Mouse (Mus musculus): ENCODE data around the gene Zfp488.

Zfp488 gene

DNA sequence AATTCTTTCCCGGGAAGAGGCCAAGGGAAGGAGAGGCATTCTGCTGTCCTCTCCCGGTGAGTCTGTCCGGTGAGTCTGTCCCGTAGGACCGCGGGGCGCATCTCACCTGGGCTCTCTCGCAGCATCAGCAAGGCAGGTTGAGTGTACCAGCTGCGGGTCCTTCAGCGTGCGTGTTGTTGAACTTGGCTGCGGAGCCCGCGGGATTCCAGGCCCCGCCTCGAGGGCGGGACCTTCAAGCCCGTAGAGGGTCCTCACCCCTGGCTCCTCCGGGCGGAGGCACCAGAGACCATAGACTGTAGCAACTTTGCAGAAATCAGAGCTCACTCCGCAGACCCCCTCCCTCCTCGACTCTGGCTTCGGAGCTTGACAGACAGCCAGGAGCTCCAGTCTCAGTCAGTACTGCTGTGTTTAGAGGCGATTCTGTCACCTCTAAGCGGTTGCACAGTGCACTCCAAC is at the start of gene Zfp488:
Gene Zfp488 (minus strand): TSS at position 161 of the 456 bp plus-strand sequence.
- DNase-seq (ENCODE audit: low spot score): no peak

DNA sequence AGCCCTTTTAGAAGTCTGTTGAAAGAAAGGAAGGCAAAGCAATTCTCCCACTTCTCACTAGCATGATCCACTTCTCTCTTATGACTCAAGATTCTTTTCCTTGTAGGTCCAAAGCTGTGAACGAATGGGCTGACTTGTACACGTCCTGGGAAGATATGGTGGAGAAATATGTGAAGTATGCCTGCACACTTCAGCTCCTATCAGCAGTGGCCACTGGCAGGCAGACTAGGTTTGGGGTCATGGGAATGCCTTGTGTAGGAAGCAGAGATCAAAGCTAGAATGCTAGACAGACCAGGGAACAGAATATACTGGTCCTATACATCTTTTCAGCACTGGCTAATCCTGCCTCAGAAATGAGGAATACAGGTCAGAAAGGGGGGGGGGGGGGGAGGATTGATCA is 48.1 kb upstream of the Zfp488 start:
- DNase-seq (ENCODE audit: low spot score): no peak

DNA sequence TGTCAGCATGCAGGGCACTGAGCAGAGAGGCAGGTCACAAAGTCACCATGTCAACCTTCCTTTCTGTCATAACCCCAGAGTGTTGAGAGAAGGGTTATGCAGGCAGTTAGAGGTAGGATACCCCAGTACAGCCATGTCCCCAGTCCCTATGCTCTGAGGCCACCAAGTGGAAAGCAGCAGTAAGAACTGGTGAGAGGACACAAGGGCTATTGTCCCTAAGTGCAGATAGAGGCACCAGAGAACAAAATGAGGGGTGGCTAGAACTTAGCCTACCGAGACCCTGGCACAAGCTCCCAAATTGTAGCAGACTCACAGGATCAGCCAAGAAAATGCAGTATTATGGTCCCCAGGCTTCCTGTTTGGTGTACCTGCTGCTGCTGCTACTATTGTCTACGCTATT is 38.4 kb upstream of the Zfp488 start:
- no peak for DNase-seq (ENCODE audit: low spot score)

DNA sequence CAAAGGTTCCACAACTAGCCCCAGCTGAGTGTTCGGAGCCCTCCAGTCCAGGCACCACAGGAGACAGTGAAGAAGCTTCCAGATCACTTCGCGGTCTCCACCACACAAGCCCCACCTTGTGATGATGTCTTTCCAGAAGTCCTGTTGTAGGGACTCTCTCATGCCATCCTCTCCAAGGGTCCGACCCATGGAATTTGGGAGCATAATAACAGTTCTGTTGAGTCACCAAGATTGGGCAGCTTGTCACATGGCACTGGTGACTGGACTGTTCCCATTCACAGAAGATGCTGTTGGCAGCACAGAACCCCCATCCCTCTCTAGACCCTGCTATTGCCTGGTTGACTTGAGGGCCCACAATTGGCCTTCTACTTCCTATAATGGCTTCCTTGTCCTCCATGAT is 37.8 kb upstream of the Zfp488 start, which contains the start of gene Gm5460:
Gene Gm5460 (plus strand): TSS at position 378 of the 400 bp plus-strand sequence.
- DNase-seq (ENCODE audit: low spot score): no peak

DNA sequence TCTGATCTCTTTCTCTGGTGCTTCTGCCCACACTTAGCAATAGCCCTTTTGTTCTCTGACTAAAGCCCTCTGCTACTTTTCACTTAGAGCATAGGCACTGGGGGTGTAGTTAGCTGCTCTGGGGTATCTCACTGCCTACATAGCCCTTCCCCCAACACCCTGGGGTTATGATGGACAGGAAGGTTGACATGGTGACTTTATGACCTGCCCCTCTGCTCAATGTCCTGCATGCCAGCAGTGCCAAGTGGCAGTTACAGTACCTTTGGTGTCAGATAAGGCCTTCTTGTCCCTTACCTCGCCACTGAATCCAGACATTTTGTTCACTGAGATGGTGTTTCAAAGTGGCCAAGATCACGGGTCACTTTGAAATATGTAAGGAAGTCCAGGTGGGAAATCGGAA is 36.5 kb upstream of the Zfp488 start, which contains the start of gene Gm30083:
Gene Gm30083 (minus strand): TSS at position 120 of the 400 bp plus-strand sequence.
- DNase-seq (ENCODE audit: low spot score): no peak

DNA sequence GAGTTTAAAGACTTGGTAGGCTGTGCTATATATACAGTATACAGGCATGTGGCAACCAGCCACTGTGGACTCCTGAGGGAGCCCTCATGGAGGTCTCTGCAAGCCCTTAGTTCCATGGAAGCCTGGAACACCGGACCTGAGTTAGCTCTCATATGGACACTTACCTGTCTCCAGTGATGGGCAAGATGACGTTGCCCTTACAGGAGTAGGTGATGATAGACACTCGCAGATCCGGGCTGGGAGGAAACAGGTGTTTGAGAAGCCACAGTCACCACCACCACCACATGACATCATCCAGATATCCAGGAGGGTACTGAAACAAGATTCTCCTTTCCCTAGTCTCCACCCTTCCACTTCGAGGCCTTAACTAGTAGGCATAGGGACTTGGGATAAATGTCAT is 23.8 kb upstream of the Zfp488 start:
- DNase-seq (ENCODE audit: low spot score): no peak

DNA sequence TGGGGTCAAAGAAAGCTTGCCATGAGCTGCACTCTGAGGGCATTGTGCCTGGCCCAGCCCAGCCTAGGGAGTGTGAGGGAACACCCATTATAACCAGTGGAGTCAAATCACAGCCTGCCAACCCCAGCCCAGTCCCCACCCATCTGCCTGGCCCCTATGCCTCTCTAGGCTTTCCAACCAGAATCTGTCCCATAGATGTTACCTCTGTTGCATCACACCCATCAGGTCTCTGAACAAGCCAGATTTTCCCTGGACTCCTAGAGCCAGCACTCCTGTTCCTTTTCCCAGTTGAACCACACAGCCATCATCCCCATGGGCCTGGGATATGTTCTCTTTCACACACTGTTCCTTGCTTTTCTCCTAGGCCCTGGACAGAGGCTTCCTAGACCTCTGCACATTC is 22.9 kb upstream of the Zfp488 start:
- no peak for DNase-seq (ENCODE audit: low spot score)

DNA sequence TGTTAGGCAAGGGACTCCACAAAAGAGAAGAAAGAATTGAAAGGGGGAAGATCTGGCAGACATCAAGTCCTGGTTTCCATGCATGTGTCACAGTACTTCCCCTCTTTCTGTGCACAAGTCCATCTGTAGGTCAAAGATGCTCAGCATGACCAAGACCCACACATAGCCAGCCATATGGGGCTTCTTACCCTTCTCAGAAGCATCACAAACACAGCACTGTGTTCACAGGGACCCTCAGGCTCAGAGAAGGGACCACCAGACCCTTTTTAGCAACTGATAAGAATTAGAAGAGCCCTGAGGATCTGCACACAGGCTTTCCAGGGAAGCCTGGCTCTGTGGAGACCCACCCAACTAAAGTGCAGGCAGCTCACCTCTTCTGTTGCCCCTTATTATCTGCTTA is 21.5 kb upstream of the Zfp488 start:
- DNase-seq (ENCODE audit: low spot score): no peak

DNA sequence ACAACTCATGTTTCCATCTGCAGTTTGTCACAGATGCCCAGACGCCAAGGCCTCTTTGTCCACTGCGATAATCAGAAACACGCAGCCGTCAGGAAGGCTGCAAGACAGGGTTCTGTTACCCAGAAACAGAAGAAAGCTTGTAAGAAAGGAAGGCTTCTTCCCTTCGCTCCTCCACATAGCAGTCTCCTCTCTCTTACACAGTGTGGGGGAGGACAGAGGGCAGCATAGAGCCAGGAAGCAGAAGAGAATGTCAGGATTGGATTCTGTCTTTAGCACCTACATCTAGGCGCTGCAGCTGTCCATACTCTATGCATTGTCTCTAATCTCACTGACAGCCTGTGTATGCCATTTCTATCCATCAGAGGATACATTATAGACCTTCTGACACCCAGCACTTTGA is 18.9 kb upstream of the Zfp488 start:
- no peak for DNase-seq (ENCODE audit: low spot score)

DNA sequence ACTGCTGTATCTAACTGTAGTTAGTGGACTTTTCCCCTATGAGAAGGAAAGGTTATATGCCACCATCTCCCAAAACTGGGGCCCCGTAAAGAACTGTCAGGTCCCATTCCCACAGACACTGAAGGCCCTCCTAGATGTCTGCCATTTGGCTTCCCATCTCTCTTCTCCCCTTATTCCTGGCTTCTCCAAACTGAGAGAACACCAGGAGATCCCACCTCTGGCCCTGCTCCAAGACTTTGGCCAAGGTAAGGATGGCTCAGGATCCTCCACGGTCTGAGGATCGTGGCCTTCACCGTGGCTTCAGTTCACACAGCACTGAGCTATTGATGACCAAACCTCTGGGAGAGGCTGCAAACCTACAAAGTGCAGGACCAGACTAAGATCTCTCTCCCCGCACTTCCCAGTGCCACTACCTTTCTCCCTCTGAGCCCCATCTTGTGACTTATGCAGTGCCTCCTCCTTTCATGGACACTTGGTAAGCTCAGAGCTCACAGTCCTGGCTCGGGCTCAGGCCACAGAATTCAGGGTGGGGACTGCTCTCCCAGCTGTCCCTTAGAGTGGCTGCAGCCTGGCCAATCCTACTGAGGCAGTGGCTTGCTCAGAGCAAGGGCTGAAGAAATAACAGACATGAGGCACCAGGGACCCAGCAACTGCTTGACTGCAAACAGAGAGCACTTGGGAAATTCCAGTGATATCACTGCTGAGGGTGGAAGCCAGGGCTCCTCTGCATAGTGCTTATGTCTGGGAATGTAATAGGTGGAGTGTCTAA is 15.1 kb upstream of the Zfp488 start:
- no peak for DNase-seq (ENCODE audit: low spot score)

DNA sequence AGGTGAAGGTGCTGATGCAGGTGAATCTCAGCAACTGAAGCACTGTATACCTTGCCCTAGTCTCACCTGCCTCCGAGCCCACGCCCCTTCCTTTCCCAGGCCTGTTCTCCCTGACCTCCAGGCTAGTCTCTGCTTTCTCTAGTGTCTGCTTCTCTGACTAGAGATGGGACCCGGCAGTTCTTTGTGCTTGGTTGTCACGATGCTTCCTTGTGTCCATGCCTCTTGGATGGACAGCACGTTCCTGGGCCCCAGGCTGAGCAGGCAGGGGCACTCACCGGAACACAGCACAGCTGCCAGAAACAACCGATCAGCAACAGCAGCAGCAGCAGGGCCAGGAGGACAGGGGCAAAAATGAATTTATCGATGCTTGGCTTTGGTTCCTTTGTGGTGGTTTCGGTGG is 14.5 kb upstream of the Zfp488 start:
- DNase-seq (ENCODE audit: low spot score): no peak

DNA sequence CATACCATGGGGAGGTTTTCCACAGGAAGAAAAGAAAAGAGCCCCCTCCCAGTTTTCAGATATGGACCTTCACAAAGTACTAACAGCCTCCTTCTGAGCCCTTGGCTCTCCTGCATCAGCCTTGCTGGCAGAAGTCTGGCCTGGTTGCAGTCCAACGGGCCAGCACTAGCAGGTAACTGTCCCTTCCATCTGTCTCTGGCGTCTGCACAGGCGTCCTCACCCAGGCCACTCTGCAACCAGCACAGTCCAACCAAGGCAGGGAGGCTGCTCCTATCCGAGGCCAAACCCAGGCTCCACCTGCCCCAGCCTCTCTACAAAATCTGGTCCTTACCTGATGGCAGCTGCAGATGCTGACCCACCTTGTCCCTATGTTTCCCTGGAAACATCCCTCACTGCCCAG is 13.4 kb upstream of the Zfp488 start:
- DNase-seq (ENCODE audit: low spot score): no peak

DNA sequence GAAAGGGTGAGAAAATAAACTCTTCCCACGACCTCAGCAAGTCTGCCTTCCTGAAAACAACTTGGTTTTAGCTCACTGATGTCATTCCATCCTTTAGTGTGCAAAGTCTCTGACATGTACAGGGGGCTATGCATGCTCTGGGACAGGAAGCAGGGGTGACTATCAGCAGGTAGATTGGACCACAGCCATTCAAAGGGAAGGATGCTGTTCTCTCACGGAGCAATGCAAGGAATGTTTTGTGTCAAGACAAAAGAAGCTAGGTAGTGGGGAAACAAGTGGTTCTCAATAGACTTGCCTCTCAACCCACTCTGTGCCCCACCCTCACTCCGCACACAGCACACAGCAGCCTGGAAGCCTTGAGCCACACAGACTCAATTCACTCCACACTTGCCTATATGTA is 10.6 kb upstream of the Zfp488 start:
- DNase-seq (ENCODE audit: low spot score): no peak

DNA sequence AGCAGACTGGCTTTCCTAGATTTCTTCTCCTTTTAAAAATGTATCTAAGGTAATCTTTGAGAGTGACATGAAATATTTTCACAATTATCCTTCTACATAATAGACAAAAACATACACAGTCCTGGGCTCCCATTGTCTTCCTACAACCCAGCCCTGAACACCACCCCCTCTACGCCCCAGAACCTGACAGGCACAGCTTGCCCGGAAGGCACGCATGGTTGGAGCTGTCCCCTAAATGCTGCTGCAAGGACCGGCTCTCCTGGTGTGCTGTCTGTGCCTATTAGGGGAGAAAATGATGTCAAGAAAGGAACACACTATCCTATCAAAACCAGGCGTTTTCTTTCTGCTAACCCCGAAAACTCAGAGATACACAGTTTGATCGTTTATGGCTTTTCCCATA is 816 bp downstream of the Zfp488 start:
- no peak for DNase-seq (ENCODE audit: low spot score)

DNA sequence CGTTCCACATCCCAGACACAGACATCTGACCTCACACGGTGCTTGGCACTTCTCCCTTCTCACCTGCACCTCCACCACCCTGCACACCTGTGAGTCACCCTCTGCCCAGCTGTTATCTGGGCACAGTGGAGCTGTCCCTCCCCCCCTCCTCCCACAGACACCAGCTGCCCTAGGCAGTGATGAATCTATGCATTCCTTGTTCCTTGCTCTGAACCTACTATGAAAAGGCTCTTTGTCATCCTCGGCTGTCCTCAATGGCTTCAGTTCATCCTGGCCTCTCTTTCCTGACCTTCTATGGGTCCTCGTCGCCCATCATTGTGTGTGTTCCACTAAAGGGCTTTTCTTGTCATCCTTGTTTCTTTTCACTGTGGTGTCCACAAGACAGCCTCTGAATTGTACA is 3.8 kb downstream of the Zfp488 start:
- no peak for DNase-seq (ENCODE audit: low spot score)

DNA sequence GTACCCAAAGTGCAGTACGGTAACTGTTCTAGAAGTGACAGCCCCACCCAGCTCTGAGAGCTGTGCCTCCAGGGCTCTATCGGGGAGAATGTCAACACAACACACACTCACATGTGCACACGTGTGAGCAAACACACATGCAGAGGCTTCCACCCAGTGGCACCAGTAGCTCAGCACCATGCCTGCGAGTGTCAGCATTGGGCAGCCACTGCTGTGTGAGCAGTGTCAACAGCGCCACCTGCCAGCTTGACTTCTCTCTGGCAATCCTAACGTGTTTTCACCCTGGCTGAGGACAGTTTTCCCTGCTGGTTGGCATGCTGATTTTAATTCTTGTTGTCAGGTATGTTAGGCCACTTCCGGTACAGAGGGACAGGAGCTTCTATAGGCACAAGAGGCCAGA is 5.9 kb downstream of the Zfp488 start:
- no peak for DNase-seq (ENCODE audit: low spot score)

DNA sequence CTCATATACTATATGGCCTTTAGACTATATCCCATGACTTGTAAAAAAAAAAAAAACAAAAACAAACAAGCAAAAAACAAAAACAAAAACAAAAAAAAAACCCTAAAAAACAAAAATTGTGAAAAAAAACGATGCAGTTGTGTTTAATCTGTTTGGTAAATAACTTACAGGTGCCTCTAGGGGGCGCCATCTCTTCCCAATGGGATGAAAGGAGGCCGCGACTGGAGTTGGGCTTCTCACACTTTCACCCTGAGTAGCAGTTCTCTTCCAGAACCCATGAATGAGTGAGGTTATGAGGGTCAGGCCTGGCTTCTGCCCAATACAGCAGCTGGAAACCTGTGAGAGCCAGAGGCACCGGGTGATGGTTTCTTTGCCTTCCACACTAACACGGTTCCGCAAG is 12.9 kb downstream of the Zfp488 start:
- DNase-seq (ENCODE audit: low spot score): no peak

DNA sequence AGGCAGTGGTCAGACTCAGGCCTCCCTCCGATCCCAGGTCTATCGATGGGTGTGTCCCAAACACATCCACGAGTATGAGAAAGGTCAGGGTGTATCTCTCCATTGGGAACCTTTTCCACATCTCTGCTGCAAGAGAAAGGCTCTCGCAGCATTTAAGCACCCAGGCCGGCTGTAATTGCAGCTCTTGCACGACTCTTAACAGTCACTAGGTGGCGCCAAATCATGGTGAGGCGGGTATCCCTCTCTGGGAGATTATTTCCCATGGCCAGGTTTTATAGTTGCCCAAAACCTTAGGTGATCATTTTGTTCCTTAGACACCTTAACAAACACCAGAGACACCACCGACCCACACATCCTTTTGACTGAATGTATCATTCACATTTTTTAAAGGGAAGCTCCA is 19.2 kb downstream of the Zfp488 start:
- no peak for DNase-seq (ENCODE audit: low spot score)

DNA sequence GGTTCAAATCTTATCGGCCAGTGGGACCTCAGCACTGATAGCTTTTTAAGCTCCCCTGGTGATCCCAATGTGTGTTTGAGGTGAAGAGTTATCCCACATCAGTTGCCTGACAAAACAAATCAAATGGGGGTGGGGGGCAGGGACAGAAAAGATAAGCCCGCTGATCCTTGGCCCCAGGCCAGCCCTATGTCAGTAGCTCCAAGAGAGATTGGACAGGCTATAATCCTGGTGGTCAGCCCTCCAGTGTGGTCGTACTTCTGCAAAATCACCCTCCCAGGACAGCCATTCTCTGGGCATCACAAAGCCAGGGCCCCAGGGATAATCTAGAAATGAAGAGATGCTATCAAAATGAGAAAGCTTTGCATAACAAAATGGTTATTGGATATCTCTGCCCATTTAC is 19.7 kb downstream of the Zfp488 start:
- DNase-seq (ENCODE audit: low spot score): no peak

DNA sequence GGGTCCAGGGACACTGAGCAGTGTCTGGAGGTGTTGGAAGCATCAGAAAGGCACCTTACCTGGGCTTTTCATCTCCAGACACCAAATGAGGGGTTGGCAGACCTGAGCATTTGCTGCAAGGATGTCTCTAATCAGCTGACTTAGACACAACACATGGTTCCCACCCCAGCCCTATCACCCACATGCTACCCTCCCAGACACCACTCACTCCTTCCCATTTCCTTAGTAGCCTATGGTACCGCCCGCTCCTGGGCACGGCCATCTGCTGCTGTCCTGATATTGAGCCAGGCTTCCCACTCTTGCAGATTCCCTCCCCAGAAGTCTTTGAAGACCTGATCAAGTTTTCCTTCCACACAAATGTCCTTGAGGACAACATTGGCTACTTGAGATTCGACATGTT is 20.4 kb downstream of the Zfp488 start:
- DNase-seq (ENCODE audit: low spot score): no peak

DNA sequence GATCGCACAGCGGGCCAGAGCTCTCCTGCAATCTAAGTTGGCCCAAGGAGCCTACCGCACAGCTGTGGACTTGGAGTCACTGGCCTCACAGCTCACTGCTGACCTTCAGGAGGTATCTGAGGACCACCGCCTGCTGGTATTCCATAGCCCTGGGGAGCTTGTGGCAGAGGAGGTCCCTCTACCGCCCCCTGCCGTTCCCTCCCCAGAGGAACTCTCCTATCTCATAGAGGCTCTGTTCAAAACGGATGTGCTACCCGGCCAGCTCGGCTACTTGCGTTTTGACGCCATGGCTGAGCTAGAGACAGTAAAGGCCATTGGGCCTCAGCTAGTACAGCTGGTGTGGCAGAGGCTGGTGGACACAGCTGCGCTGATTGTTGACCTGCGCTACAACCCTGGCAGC is 22.5 kb downstream of the Zfp488 start:
- no peak for DNase-seq (ENCODE audit: low spot score)

DNA sequence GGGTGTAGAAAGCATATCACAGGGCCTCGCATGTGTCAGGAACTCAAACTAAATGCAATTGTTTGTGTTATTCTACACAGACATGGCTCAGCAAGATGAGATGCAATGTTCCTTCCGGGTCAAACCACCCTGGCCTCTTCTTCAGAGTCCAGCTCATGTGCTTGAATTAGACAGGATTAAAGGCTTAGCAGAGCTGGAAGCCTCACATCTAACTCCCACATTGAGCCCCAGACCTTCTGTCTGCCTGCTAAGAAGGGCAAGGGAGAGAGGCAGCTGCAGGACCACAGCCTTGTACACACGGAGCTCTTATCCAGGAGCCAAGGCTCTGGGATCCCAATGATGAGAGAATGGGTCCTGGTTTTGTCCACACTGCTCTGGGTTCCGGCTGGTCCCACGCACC is 24.8 kb downstream of the Zfp488 start, which contains the start of gene Rbp3:
Gene Rbp3 (plus strand): TSS at position 243 of the 400 bp plus-strand sequence.
- no peak for DNase-seq (ENCODE audit: low spot score)

DNA sequence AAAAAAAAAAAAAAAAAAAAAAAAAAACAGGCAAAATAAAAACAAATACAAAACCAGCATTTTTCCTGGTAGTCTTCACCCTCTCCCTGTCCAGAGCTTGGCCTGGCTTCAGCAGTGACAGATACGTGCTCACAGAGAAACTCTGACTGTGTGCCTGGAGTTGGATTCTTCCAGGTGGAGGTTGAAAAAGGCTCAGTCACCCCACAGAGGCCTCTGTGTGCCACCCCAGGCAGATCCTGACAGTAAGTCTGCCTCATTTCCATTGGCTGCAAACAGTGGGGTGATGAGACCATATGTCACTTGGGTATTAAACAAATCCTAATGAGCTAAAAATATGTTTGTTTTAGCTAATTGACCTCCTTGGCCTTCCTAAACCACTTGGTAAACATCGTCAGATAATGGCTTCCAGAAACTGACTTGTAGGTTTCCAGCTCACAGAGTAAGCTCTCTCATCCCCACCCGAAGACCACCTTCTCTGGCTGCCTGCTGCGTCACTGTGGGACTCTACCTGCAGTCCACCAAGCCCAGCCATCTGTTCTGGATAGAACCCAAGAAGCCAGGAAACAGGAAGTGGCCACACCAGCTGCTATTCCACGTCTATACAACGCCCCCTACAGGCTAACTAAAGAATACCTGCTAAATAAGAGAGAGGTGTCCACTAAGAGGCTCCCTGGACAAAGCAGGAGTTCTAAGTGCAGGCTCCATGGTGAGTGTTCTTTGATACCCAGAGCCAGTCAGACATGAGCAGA is 26.2 kb downstream of the Zfp488 start:
- DNase-seq (ENCODE audit: low spot score): no peak
